Mouse (Mus musculus) embryonic facial prominence, embryonic 11.5 days (tissue): ENCODE results near the gene Fnbp1. TPM values are rescaled to one million over a fixed set of nuclear protein-coding genes. Genes with fewer than 3 reads are reported as not detected.

Source experiments
- ATAC-seq: fragments of 200-750 bp; cut with Nextera tagmentation; replicated peaks from 2 replicates; pipeline ENCODE4 v1.8.0; 2017; ENCODE audit warnings: low read depth; ENCODE audit not compliant: insufficient number of reproducible peaks, low FRiP score, low TSS enrichment
- DNase-seq: peaks from one replicate; pipeline ENCODE4 v3.0.0-alpha.2; 2015; ENCODE audit warnings: low spot score
- H3K27ac ChIP-seq: fragments of 300-500 bp; sonication (generic); replicated peaks from 2 replicates; pipeline ENCODE4 v1.5.1; 2014; ENCODE audit warnings: mild to moderate bottlenecking, low read depth, low read length, control low read depth
- H3K27me3 ChIP-seq: fragments of 300-500 bp; sonication (generic); 2 replicates; pipeline ENCODE4 v1.6.1; 2014; ENCODE audit warnings: mild to moderate bottlenecking, low read length, moderate library complexity, mixed read lengths; ENCODE audit not compliant: control insufficient read depth, insufficient read depth
- H3K36me3 ChIP-seq: fragments of 300-500 bp; sonication (generic); replicated peaks from 2 replicates; pipeline ENCODE4 v1.6.1; 2014; ENCODE audit warnings: low read depth, mild to moderate bottlenecking, low read length, moderate library complexity, mixed read lengths; ENCODE audit not compliant: control insufficient read depth, insufficient read depth
- H3K4me1 ChIP-seq: fragments of 300-500 bp; sonication (generic); 2 replicates; pipeline ENCODE4 v1.6.1; 2014; ENCODE audit warnings: low read length, mixed read lengths; ENCODE audit not compliant: control insufficient read depth, insufficient read depth
- H3K4me2 ChIP-seq: fragments of 300-500 bp; sonication (generic); 2 replicates; pipeline ENCODE4 v1.6.1; 2014; ENCODE audit warnings: low read depth, mild to moderate bottlenecking, control low read depth, low read length, moderate library complexity
- H3K4me3 ChIP-seq: fragments of 300-500 bp; sonication (generic); 2 replicates; pipeline ENCODE4 v1.5.1; 2014; ENCODE audit warnings: low read depth, low read length, control low read depth
- H3K9ac ChIP-seq: fragments of 300-500 bp; sonication (generic); replicated peaks from 2 replicates; pipeline ENCODE4 v1.6.1; 2014; ENCODE audit warnings: mild to moderate bottlenecking, control low read depth, low read length
- H3K9me3 ChIP-seq: fragments of 300-500 bp; sonication (generic); replicated peaks from 2 replicates; pipeline ENCODE4 v1.6.1; 2016; ENCODE audit warnings: mild to moderate bottlenecking, low read length, inconsistent platforms, mixed read lengths; ENCODE audit not compliant: control insufficient read depth
- WGBS: fragments of 180-500 bp; shearing (Covaris S2); extraction: QIAGEN DNeasy Blood & Tissue Kit; methylation state at CpG from one replicate; pipeline ENCODE4 v1.1.7; 2014; 5-methylcytosine and 5-hydroxymethylcytosine counted together
- polyA plus RNA-seq: library from polyadenylated mRNA; unstranded; fragments of >200 nt; fragmentation: Nextera tagmentation; extraction: Ambion mirVana; gene quantifications from 2 replicates; pipeline ENCODE4 v1.2.1, GENCODE M21; 2014

The Fnbp1 gene
- polyA plus RNA-seq, 1 experiment from 2014 or later: 17.9 TPM

GRCm38 (mm10) chr2:31139174-31139632, 2.6 kb downstream of the Fnbp1 start:
- Histone ChIP-seq H3K4me2 (no peak overlapping the region), H3K4me1 (no peaks in the 10 kb centered on the region; the same call in 1 of the 2 replicates), H3K9me3 (no peaks in the 10 kb centered on the region), H3K9ac (no peak overlapping the region), H3K4me3 (no peak overlapping the region), H3K36me3 (no peaks in the 10 kb centered on the region), H3K27ac (no peak overlapping the region), H3K27me3 (no peaks in the 10 kb centered on the region)
- ATAC-seq: no peak
- 85% methylated on average over 10 of the region's 10 CpGs for WGBS
- DNase-seq: no peak

- 70% methylated on average over 14 of the region's 14 CpGs for WGBS
- Histone ChIP-seq H3K4me1 (no peaks in the 10 kb centered on the region), H3K9me3 (no peaks in the 10 kb centered on the region), H3K9ac (no peak overlapping the region), H3K4me2 (no peak overlapping the region), H3K27ac (no peak overlapping the region), H3K36me3 (no peaks in the 10 kb centered on the region), H3K4me3 (no peak overlapping the region), H3K27me3 (no peaks in the 10 kb centered on the region)
- DNase-seq (no peak), ATAC-seq (no peak)
Observed at GRCm38 (mm10) chr2:31137018-31137590, 4.7 kb downstream of the Fnbp1 start.

GRCm38 (mm10) chr2:31136338-31136737, 5.5 kb downstream of the Fnbp1 start:
- H3K36me3 ChIP-seq: no peaks in the 10 kb centered on the region
- H3K4me2 ChIP-seq: no peak overlapping the region
- no peak for ATAC-seq
- no peak for DNase-seq
- WGBS: 59% methylated on average over 10 of the region's 13 CpGs
- H3K4me3 ChIP-seq: no peak overlapping the region
- H3K9me3 ChIP-seq: no peaks in the 10 kb centered on the region
- no peak overlapping the region for H3K27ac ChIP-seq
- H3K9ac ChIP-seq: no peak overlapping the region
- H3K4me1 ChIP-seq: no peaks in the 10 kb centered on the region
- H3K27me3 ChIP-seq: no peaks in the 10 kb centered on the region

GRCm38 (mm10) chr2:31135512-31135931, 6.3 kb downstream of the Fnbp1 start:
- H3K4me1 ChIP-seq: no peaks in the 10 kb centered on the region
- no peak for ATAC-seq
- no peak for DNase-seq
- no peaks in the 10 kb centered on the region for H3K9me3 ChIP-seq
- H3K4me3 ChIP-seq: no peak overlapping the region
- H3K27me3 ChIP-seq: no peaks in the 10 kb centered on the region
- 43% methylated on average over 13 of the region's 13 CpGs for WGBS
- no peak overlapping the region for H3K27ac ChIP-seq
- no peaks in the 10 kb centered on the region for H3K36me3 ChIP-seq
- no peak overlapping the region for H3K4me2 ChIP-seq
- H3K9ac ChIP-seq: no peak overlapping the region

GRCm38 (mm10) chr2:31133981-31134380, 7.8 kb downstream of the Fnbp1 start:
- Histone ChIP-seq H3K36me3 (no peaks in the 10 kb centered on the region), H3K4me1 (no peaks in the 10 kb centered on the region)
- no peak for ATAC-seq

GRCm38 (mm10) chr2:31132682-31133081, 9.1 kb downstream of the Fnbp1 start:
- H3K4me2 ChIP-seq: no peak overlapping the region
- H3K27ac ChIP-seq: no peak overlapping the region
- H3K9me3 ChIP-seq: no peaks in the 10 kb centered on the region
- 69% methylated on average over 8 of the region's 8 CpGs for WGBS
- no peaks in the 10 kb centered on the region for H3K4me1 ChIP-seq
- no peak overlapping the region for H3K9ac ChIP-seq
- no peak overlapping the region for H3K4me3 ChIP-seq
- no peaks in the 10 kb centered on the region for H3K27me3 ChIP-seq
- H3K36me3 ChIP-seq: no peaks in the 10 kb centered on the region
- ATAC-seq: no peak
- DNase-seq: no peak

More at GRCm38 (mm10) chr2:31133981-31134380, 7.8 kb downstream of the Fnbp1 start:
- WGBS: 76% methylated on average over 4 of the region's 4 CpGs
- Histone ChIP-seq H3K4me3 (no peak overlapping the region), H3K9me3 (no peaks in the 10 kb centered on the region), H3K27ac (no peak overlapping the region), H3K27me3 (no peaks in the 10 kb centered on the region), H3K4me2 (no peak overlapping the region), H3K9ac (no peak overlapping the region)
- no peak for DNase-seq

GRCm38 (mm10) chr2:31130815-31131299, 11.0 kb downstream of the Fnbp1 start:
- H3K9ac ChIP-seq: no peak overlapping the region
- no peaks in the 10 kb centered on the region for H3K4me1 ChIP-seq
- ATAC-seq (no peak), DNase-seq (no peak)
- WGBS: 72% methylated on average over 8 of the region's 8 CpGs
- no peak overlapping the region for H3K4me2 ChIP-seq
- H3K36me3 ChIP-seq: no peaks in the 10 kb centered on the region
- no peak overlapping the region for H3K27ac ChIP-seq
- H3K9me3 ChIP-seq: no peaks in the 10 kb centered on the region
- H3K4me3 ChIP-seq: no peak overlapping the region
- no peaks in the 10 kb centered on the region for H3K27me3 ChIP-seq

- H3K4me2 ChIP-seq: no peak overlapping the region
- H3K4me1 ChIP-seq: no peaks in the 10 kb centered on the region
- WGBS: 86% methylated on average over 14 of the region's 14 CpGs
- DNase-seq (no peak), ATAC-seq (no peak)
- no peak overlapping the region for H3K4me3 ChIP-seq
- no peaks in the 10 kb centered on the region for H3K9me3 ChIP-seq
- H3K27me3 ChIP-seq: no peaks in the 10 kb centered on the region
- no peak overlapping the region for H3K9ac ChIP-seq
- H3K27ac ChIP-seq: no peak overlapping the region
- H3K36me3 ChIP-seq: no peaks in the 10 kb centered on the region
Observed at GRCm38 (mm10) chr2:31129742-31130518, 11.9 kb downstream of the Fnbp1 start.
